Mouse (Mus musculus) heart, postnatal 36 days (tissue): ENCODE data around the gene Gramd1a. TPM values are rescaled to one million over a fixed set of nuclear protein-coding genes. Genes with fewer than 3 reads are reported as not detected.

ENCODE experiments used
- DNase-seq, 2 experiments: peaks; one replicate each; pipeline ENCODE4 v3.0.0; 2021 to 2022
- intact Hi-C: fragments of 180-260 bp; cut with DNase I; formaldehyde crosslinking; loops from one replicate; pipeline ENCODE4 v1.15.1; 2025
- total RNA-seq, 2 experiments: library from RNA; stranded (reverse); gene quantifications; 2 replicates each; pipeline ENCODE4 v1.2.3; 2021

The Gramd1a gene
- total RNA-seq, 2 experiments from 2014 or later: 33.6 to 37.9 TPM

GRCm38 (mm10) chr7:31098697-31099611 lies 56.7 kb downstream of the Gramd1a start:
- no peak for DNase-seq
- intact Hi-C loops: loop anchor here (5.0 kb wide), 1 partner anchor 127 kb away; the partner anchor contains the start of genes Fam187b and Lsr

DNA sequence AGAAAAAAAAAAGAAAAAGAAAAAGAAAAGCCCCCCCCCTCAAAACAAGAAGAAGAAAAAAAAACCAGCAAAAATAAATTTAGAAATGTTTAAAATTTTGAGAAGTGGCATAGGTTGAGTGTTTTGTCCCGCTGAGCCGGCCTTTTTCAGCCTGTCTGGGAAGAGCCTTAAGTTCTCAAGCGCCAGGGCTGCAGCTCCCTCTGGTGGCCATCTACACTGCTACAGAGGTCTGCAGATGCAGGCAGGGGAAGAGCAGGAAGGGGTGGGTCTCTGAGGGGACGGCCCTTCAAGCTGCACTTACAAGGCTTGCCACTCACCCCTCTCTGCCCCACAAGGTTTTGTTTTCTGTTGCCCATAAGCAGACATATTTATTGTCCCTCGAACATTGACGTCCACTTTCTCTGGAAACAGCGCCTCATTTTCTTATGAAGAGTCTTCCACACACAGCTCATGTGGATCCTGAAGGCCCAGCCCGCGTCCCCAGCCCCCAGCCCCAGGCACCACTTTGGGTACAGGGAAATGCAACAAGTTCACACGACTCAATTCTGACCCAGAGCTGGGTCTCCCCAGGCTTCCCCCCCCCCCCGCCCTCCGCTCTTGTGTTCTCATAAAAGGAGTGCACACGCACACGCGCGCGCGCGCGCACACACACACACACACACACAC lies 58.0 kb downstream of the Gramd1a start:
- intact Hi-C loops: loop anchor here (1.0 to 5.0 kb wide), 3 partner anchors 19 to 125 kb away; partner anchors contain the start of genes Fam187b, Lgi4 and Lsr
- peak; percentile 90 to 95 for DNase-seq

GRCm38 (mm10) chr7:31096892-31097564 lies 58.7 kb downstream of the Gramd1a start:
- intact Hi-C loops: loop anchor here (1.0 to 5.0 kb wide), 3 partner anchors 18 to 125 kb away; partner anchors contain the start of genes Fam187b, Lgi4 and Lsr

GRCm38 (mm10) chr7:31094774-31095501 lies 60.8 kb downstream of the Gramd1a start:
- no peak for DNase-seq
- intact Hi-C loops: loop anchor here (5.0 kb wide), 2 partner anchors 123 to 138 kb away; partner anchors contain the start of genes Fam187b, Lsr and Usf2

More at GRCm38 (mm10) chr7:31096892-31097564, 58.7 kb downstream of the Gramd1a start:
- DNase-seq: no peak

DNA sequence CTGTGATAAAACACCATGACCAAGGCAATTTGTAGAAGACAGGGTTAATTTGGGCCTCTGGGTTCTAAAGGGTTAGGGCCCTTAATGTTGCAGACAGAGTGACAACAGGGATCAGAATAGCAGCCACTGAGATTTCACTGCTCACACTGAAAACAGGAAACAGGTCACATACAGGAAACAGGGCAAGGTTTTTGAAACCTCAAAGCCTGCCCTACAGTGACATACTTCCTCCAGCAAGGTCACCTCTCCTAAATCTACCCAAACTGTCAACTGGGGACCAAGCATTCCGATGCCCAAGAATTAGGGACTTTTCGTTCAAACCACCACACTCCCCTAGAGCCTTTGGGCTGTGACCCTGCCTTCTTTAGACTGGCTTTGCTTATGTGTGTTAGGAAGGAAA lies 66.0 kb downstream of the Gramd1a start:
- intact Hi-C loops: loop anchor here (5.0 to 10.0 kb wide), 2 partner anchors 132 to 435 kb away; partner anchors contain the start of genes Rbm42 and Usf2
- DNase-seq: no peak

DNA sequence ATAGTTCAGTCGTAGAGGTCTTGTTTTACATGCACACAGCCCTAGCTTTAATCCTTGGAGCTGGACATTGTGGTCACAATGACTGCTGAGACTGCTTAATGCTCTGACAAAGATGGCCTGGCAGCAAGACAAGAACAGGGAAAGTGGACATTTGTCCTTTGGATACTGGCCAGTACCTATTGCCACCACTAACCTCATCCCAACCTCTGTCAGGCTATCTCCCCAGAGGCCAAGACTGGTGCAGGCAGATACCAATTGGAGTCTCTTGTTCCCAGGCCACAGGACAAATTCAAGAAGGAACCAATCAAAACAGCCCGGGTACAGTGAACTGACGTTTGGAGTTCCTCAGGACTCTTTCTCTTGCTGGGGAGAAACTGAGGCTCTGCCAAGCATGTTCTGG lies 67.5 kb downstream of the Gramd1a start:
- DNase-seq: no peak
- intact Hi-C loops: loop anchor here (10.0 kb wide), 1 partner anchor 433 kb away; the partner anchor contains the start of gene Rbm42

DNA sequence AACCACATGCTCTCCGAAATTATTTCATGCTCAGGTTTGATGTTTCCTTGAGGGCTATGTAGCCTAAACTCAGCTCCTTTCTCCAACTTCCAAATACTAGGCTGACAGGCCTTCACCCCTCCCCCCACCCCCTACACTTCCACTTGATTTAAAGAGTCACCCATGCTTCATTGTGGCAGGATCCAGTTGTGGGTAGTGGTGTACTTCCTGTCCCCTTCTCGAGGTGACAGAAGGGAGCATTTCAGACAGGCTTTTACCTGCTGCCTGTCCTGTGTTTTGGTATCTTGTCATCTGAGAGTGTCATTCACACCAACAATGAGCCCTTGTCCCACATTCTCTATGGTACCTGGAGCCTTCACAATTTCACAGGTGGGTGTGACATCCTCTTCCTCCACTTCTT lies 68.4 kb downstream of the Gramd1a start:
- intact Hi-C loops: loop anchor here (10.0 kb wide), 1 partner anchor 432 kb away; the partner anchor contains the start of gene Rbm42
- no peak for DNase-seq

- no peak for DNase-seq
- intact Hi-C loops: loop anchor here (10.0 kb wide), 1 partner anchor 431 kb away; the partner anchor contains the start of gene Rbm42
These were observed 69.4 kb downstream of the Gramd1a start for GRCm38 (mm10) chr7:31086175-31086755.

DNA sequence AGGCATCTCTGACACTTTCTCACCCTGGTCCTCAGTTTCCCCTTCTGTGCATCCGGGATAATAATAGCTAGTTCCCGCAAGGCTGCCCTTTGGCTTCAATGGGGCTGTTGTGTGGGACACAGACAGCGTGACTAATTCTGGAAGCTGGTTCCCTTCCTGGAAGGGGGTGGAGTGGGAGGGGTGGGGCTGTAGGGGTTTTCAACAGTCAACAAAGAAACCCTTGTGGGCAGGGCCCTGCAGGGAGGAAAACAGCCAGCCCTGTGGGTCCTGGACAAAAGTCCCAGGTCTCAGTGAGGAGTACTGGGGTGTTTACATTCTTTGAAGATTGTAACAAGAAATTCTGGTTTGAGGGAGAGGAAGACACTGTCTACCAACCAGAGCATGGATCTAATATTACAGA lies 70.5 kb downstream of the Gramd1a start:
- intact Hi-C loops: loop anchor here (10.0 kb wide), 1 partner anchor 430 kb away; the partner anchor contains the start of gene Rbm42
- peak; percentile 56 to 70 for DNase-seq

DNA sequence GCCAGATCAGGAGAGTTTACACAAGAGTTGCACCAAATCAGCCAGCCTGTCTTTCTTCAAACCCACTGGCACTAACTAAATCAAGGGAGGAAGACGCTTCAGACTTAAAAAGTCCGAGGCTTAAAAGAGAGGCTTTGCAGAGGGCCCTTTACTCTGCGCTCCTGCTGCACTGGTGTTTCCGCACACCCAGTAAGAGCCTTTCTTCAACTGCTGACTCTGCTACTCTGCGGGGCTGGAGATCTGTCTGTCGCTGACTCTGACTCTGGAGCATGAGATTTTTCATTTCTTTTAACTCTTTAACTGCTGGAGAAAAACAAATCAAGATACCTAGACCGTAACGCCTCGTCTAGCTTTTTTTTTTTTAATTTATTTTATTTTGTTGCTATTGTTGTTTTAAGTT lies 71.6 kb downstream of the Gramd1a start:
- intact Hi-C loops: loop anchor here (10.0 kb wide), 1 partner anchor 429 kb away; the partner anchor contains the start of gene Rbm42
- no peak for DNase-seq

DNA sequence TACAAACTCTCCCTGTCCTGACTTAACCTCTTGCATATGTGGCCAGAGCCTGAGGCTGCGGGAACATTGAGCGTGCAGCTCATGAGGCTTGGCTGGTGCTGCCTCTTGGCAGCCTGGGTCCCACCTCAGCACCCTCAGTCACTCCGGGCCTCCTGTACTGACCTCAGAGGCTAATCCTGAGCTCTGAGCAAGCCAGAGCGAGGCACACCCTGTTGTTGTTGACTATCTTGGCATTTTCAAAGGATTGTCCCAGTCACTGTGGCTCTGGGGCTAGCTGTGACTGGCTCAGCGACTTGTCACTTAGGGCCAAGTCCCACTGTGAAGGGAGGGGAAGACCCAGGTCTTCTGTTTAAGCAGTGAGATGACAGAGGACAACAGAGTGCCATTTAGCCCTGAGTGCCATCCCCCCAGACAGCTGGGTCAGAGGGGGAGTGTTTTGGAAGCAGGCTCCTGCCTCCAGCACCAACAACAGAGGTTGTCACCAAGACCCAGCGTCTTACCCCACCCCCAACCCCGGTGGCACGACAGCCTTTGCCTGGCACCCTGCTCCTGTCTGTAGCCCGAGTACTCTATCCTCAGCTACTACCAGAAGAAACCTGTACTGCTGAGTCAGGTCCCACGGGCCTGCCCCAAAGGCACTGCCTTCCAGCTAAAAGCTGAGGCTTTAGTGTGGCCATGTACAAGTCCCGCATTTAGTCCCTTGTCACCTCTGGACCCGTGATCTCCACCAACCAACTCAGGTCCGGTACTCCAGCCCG lies 72.7 kb downstream of the Gramd1a start:
- intact Hi-C loops: loop anchor here (10.0 kb wide), 1 partner anchor 428 kb away; the partner anchor contains the start of gene Rbm42
- peak; percentile 71 to 81 for DNase-seq

GRCm38 (mm10) chr7:31082106-31082505 lies 73.6 kb downstream of the Gramd1a start:
- intact Hi-C loops: loop anchor here (10.0 kb wide), 1 partner anchor 427 kb away; the partner anchor contains the start of gene Rbm42
- DNase-seq: no peak

GRCm38 (mm10) chr7:31081106-31081505 lies 74.6 kb downstream of the Gramd1a start:
- no peak for DNase-seq
- intact Hi-C loops: loop anchor here (10.0 kb wide), 1 partner anchor 426 kb away; the partner anchor contains the start of gene Rbm42

DNA sequence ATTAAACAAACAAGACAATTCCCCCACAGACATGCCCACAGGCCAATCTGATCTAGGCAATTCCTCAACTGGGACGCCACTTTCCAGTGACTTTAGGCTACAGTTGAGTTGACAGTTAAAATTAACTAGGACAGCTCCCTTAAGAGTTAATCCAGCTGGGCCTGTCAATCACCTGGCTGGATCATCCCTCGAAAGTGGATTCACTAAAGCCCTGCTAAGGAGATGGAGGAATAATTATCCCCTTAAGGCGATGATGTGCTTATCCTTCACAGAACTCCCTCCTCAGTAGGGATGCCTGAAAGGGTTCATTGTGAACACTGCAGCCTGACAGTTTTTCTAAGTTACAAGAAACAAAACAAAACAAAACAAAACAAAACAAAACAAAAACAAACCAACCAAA lies 75.1 kb downstream of the Gramd1a start:
- intact Hi-C loops: loop anchor here (10.0 kb wide), 1 partner anchor 426 kb away; the partner anchor contains the start of gene Rbm42
- DNase-seq: no peak
